Mouse (Mus musculus): ENCODE data around the gene Lhpp. TPM values are rescaled to one million over a fixed set of nuclear protein-coding genes. Genes with fewer than 3 reads are reported as not detected.
"Not testable (repeated sequence)": the region's sequence is repeated elsewhere in the genome, so short reads cannot be mapped to it uniquely, and the experiment has no call there.

The Lhpp gene
- total RNA-seq, 1 experiment from 2014 or later = 11.6 TPM

DNA sequence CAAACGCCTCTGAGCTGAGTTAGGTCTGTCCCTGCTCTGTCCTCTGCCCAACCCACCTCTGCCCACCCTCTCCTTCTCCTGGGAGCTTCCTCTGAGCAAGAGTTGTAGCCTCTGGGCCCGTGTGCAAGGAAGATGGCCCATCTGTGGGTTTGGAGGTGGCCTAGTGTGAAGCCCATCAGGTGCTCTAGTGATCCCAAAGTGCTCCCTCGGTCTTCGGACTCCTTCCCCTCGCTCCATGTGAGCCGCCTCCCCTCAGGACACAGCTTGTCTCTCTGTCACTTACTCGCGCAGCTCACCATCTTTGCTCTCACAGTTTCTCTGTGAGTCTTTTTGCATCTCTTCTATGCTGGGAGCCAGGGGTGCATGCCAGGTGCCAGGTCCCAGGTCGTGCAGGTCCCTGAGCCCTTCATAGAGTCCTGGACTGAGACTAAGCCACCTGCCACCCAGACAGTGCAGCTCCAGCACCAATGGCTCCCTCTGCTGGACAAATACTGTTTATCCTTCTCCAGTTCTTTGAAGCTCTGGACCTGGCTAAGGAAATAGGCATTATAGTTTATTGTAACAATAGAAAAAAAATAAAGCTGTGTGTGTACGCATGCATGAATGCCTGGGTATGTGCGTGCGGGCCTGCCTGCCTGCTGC is 28.1 kb downstream of the Lhpp start:
- peak; percentile 90 for ATAC-seq (replicated peaks; ENCODE audit: low read depth, poor library complexity, severe bottlenecking)

GRCm38 (mm10) chr7:132640946-132641345 is 30.5 kb downstream of the Lhpp start:
- no peak for ATAC-seq (replicated peaks; ENCODE audit: low read depth, poor library complexity, severe bottlenecking)

GRCm38 (mm10) chr7:132641606-132642005 is 31.2 kb downstream of the Lhpp start:
- no peak for ATAC-seq (replicated peaks; ENCODE audit: low read depth, poor library complexity, severe bottlenecking)

- no peak for ATAC-seq (replicated peaks; ENCODE audit: low read depth, poor library complexity, severe bottlenecking)
Observed at GRCm38 (mm10) chr7:132644605-132645279, 34.3 kb downstream of the Lhpp start.

DNA sequence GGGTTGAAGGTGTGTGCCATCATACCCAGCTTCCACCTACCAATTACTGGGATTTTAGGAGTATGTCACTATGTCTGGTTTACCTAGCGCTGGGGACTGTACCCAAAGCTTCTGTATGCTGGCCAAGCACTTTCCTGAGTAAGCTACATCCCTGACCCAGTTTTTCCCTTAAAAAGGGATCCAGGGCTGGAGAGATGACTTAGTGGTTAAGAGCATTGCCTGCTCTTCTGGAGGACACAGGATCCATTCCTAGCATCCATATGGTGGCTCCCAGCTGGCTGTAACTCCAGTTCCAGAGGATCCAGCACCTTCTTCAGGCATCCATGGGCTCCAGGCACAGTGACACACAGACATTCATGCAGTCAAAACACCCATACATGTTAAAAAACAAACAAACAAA is 36.1 kb downstream of the Lhpp start:
- ATAC-seq (replicated peaks; ENCODE audit: low read depth, poor library complexity, severe bottlenecking) = no peak

GRCm38 (mm10) chr7:132654412-132654811 is 44.0 kb downstream of the Lhpp start:
- no peak for ATAC-seq (replicated peaks; ENCODE audit: low read depth, poor library complexity, severe bottlenecking)

DNA sequence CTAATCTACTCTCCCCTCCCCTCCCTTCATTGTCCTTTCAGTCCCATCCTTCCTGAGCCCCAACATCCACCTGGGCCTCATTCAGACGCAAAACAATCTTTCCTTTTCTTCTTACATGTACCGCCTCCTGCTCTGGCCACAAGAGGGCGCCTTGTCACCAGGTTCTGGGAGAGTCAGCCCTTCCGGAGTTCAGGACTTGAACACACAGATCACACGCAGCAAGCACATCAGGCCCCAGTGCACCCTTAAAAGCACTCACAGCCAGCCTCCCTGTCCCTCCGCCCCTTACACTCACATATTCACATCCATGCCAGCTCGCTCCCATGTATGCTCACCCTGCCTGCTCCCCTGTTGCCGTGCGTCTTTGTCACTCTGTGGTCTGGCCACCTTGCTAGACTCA is 45.6 kb downstream of the Lhpp start:
- ATAC-seq (replicated peaks; ENCODE audit: low read depth, poor library complexity, severe bottlenecking) = peak; percentile 85

DNA sequence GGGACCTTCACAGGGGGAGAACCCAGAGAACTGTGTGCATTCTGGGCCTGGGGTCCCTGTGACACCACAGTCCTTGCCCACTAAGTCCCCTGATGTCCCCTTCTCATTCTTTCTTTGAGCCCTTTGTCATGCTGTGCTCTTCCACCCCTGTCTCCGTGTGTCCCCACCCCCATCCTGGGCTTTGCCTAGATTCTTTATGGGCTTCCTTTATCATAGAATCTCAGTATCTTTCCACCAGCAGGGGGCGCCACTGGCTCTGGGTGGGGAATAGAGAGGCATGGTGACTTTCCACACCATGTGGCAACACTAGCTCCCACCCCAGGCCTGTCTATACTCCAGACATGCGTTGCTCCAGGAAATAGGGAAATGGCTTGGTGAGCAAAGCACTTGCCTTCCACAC is 46.1 kb downstream of the Lhpp start:
- peak; percentile 64 for ATAC-seq (replicated peaks; ENCODE audit: low read depth, poor library complexity, severe bottlenecking)

DNA sequence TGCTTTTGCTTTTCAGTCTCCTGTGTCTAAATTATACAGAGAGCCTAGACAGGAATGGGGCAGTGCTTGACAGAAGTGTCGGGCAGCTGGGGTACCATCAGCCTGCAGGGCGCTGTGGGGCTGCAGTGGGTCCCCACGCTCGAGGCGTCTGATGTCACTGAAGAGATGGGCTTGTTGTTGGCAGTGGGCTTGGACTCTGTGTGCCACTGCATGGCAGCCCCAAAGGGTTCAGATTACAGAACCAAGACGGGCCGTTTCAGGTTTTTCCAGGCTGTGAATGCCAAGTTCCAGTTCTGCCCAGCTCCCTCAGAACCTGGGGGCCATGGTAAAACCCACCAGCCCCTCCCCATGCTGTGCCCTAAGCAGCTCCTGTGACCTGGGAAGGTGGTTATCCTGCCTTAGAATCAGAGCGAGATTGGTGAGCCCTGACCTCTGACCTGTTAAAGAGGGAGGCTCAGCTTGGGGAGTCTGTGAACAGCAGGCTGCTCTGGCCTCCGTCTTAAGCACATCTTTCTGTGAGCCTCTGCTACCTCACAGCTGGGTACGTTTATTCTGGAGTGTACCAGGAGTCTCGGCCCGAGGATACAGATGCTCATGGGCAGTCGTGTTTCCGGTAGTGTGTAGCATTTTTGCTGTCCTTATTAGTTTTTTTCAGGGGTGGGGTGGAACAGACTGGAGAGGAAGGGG is 47.1 kb downstream of the Lhpp start:
- ATAC-seq (replicated peaks; ENCODE audit: low read depth, poor library complexity, severe bottlenecking) = no peak

GRCm38 (mm10) chr7:132658058-132658450 is 47.6 kb downstream of the Lhpp start:
- ATAC-seq (replicated peaks; ENCODE audit: low read depth, poor library complexity, severe bottlenecking) = no peak

GRCm38 (mm10) chr7:132658688-132659087 is 48.2 kb downstream of the Lhpp start:
- no peak for ATAC-seq (replicated peaks; ENCODE audit: low read depth, poor library complexity, severe bottlenecking)

- ATAC-seq (replicated peaks; ENCODE audit: low read depth, poor library complexity, severe bottlenecking) = no peak
Observed at GRCm38 (mm10) chr7:132659633-132660032, 49.2 kb downstream of the Lhpp start.

DNA sequence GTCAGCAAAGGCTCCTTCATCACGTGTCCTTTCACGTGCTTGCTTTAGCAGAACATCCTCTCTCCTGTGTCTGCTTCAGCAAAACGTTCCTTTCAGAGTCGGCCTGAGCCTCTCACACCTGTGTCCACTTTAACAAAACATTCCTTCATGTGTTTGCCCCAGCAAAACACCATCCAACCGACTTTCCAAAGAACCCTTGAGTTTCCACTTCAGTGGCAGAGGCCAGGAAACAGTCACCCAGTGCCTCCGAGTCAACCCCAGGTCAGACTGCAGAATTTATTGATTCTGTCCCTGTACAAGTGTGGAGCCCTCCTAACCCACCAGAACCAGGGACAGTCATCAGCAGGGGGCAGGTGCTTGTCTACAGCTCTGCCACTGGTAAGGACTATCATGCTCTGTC is 52.4 kb downstream of the Lhpp start:
- ATAC-seq (replicated peaks; ENCODE audit: low read depth, poor library complexity, severe bottlenecking) = not testable (repeated sequence)

GRCm38 (mm10) chr7:132664815-132665214 is 54.4 kb downstream of the Lhpp start:
- ATAC-seq (replicated peaks; ENCODE audit: low read depth, poor library complexity, severe bottlenecking) = no peak

- ATAC-seq (replicated peaks; ENCODE audit: low read depth, poor library complexity, severe bottlenecking) = no peak
Observed at GRCm38 (mm10) chr7:132665664-132666382, 55.4 kb downstream of the Lhpp start.

- no peak for ATAC-seq (replicated peaks; ENCODE audit: low read depth, poor library complexity, severe bottlenecking)
Observed at GRCm38 (mm10) chr7:132666516-132666915, 56.1 kb downstream of the Lhpp start.

DNA sequence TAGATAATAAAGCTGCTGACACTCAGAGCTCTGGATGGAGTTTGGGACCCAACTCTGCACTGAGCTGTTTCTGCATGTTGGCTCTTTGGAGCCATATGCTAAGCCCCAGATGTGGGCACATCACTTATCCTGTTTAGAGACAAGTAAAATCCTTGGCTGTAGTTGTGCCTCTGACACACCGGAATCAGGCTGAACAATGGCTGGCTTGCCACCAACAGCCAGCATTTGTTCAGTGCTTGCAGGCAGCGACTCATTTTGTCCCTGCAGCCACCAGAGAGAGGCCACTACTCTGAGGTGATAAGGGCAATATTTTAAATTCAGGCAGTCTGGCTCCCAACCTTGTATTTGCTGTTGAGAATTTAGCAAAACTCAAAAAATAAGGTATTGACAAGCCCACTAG is 58.2 kb downstream of the Lhpp start:
- no peak for ATAC-seq (replicated peaks; ENCODE audit: low read depth, poor library complexity, severe bottlenecking)

DNA sequence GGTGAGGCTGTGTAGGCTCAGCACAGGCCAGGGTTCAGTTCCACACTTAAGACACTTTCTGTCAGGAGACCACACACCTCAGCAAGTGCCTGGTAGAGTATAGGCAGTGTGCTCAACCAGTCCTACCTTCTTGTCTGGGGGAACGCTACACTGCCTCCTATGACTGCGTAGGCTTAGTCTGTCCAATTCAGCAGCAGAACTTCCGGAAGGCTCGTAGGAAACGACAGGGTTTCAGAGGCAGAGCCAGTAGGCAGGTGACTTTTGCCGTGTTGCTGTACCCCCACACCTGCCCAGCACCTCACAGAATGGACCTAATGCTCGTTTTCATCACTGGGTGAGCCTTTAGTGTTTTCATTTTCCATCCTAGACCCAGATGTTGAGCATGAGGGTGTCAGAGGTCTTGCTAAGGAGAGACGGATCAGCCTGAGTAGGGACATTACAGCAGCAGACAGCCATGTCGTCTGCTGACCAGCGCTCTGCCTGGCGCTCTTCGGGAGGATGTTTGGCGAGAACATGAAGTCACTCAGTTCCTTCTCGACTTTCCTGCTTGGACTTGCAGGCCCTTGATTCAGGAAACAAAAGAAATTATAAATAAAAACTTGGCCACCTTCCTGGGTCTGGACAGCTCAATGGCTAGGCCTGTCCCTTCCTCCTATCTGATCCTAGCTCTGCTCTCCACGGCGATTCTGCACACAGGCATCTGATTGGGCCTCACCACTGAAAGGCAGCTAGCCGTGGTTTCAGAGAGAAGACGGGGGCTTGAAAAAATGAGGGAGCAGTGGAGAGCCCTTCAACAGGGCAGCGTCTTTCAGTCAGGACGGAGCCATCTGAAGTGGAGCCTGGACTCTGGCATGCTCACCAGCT is 59.8 kb downstream of the Lhpp start:
- ATAC-seq (replicated peaks; ENCODE audit: low read depth, poor library complexity, severe bottlenecking) = no peak

DNA sequence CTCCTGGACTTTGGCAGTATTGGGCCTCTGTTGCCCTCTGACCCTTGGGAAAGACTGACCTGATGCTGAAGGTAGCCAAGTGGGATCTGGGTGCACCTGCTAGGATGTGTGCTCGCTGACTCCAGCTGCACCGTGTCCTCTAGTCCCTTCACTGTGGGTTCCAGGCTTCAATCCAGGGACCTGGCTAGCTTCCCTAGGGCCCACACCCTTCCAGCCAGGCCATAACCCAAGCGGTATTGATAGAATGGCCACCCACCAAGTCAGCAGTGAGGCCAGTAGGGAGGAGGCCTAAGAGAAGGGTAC is 60.4 kb downstream of the Lhpp start:
- no peak for ATAC-seq (replicated peaks; ENCODE audit: low read depth, poor library complexity, severe bottlenecking)

- peak; percentile 92 for ATAC-seq (replicated peaks; ENCODE audit: low read depth, poor library complexity, severe bottlenecking)
Observed at GRCm38 (mm10) chr7:132672481-132672959, 62.1 kb downstream of the Lhpp start.

All from common myeloid progenitor, adult 5-6 weeks (primary cell).